Mouse (Mus musculus): ENCODE data around the gene Mblac1. TPM values are rescaled to one million over a fixed set of nuclear protein-coding genes. Genes with fewer than 3 reads are reported as not detected.
"Not testable (repeated sequence)": the region's sequence is repeated elsewhere in the genome, so short reads cannot be mapped to it uniquely, and the experiment has no call there.

Mblac1 gene
- polyA plus RNA-seq, 2 experiments from 2014 or later: 0.42 to 0.51 TPM

- ATAC-seq: not testable (repeated sequence)
Observed at GRCm38 (mm10) chr5:138216632-138217031, 22.5 kb downstream of the Mblac1 start.

GRCm38 (mm10) chr5:138219864-138220263 is 25.8 kb downstream of the Mblac1 start:
- no peak for ATAC-seq

- no peak for ATAC-seq
Observed at GRCm38 (mm10) chr5:138222111-138222510, 28.0 kb downstream of the Mblac1 start.

GRCm38 (mm10) chr5:138223287-138223686 is 29.2 kb downstream of the Mblac1 start:
- ATAC-seq: no peak

- ATAC-seq: no peak
Observed at GRCm38 (mm10) chr5:138225700-138226099, 31.6 kb downstream of the Mblac1 start, which contains the start of gene Nxpe5. Gene Nxpe5, plus strand, starts transcription at chr5:138225898.

GRCm38 (mm10) chr5:138226491-138226890 is 32.4 kb downstream of the Mblac1 start:
- no peak for ATAC-seq

- no peak for ATAC-seq
Observed at GRCm38 (mm10) chr5:138227367-138227766, 33.3 kb downstream of the Mblac1 start.

GRCm38 (mm10) chr5:138228026-138228425 is 33.9 kb downstream of the Mblac1 start:
- ATAC-seq: no peak

- ATAC-seq: no peak
Observed at GRCm38 (mm10) chr5:138229511-138229910, 35.4 kb downstream of the Mblac1 start.

GRCm38 (mm10) chr5:138233778-138234177 is 39.7 kb downstream of the Mblac1 start:
- no peak for ATAC-seq

- no peak for ATAC-seq
Observed at GRCm38 (mm10) chr5:138234224-138234623, 40.1 kb downstream of the Mblac1 start.

GRCm38 (mm10) chr5:138241511-138241910 is 47.4 kb downstream of the Mblac1 start:
- no peak for ATAC-seq

Other genes with a start within 250 kb of the Mblac1 start
- gene Gjc3, start 231.2 kb upstream of the Mblac1 start, polyA plus RNA-seq (2017; shearing (Covaris generic)): not detected
- under 1 TPM in 1 of 2 experiments, not detected in 1; 0.28 TPM for gene Azgp1, start 212.8 kb upstream of the Mblac1 start, polyA plus RNA-seq (2017; shearing (Covaris generic))
- not detected for gene Smok3a, start 173.1 kb upstream of the Mblac1 start, polyA plus RNA-seq (2017; shearing (Covaris generic))
- gene Smok3b, start 172.9 kb upstream of the Mblac1 start, polyA plus RNA-seq (2017; shearing (Covaris generic)): not detected
- gene Smok3c, start 141.1 kb upstream of the Mblac1 start, polyA plus RNA-seq (2017; shearing (Covaris generic)): not detected
- gene Zkscan1, start 109.2 kb upstream of the Mblac1 start, polyA plus RNA-seq (2017; shearing (Covaris generic)): 10 to 100 TPM; 10.9 to 11.8 TPM
- gene Zscan21, start 77.4 kb upstream of the Mblac1 start, polyA plus RNA-seq (2017; shearing (Covaris generic)): 10 to 100 TPM; 17.9 TPM
- gene Zfp113, start 38.6 kb upstream of the Mblac1 start, polyA plus RNA-seq (2017; shearing (Covaris generic)): 10 to 100 TPM; 13.4 to 13.5 TPM
- 100 to 1,000 TPM; 188 to 252 TPM for gene Cops6, start 33.2 kb upstream of the Mblac1 start, polyA plus RNA-seq (2017; shearing (Covaris generic))
- 1 to 10 TPM; 4.8 to 5.4 TPM for gene Ap4m1, start 22.3 kb upstream of the Mblac1 start, polyA plus RNA-seq (2017; shearing (Covaris generic))
- gene Mcm7, start 21.9 kb upstream of the Mblac1 start, polyA plus RNA-seq (2017; shearing (Covaris generic)): 10 to 100 TPM; 57.5 to 61.8 TPM
- gene Taf6, start 6.9 kb upstream of the Mblac1 start, polyA plus RNA-seq (2017; shearing (Covaris generic)): 10 to 100 TPM; 54.1 to 59.3 TPM
- gene Cnpy4, start 6.8 kb upstream of the Mblac1 start, polyA plus RNA-seq (2017; shearing (Covaris generic)): 10 to 100 TPM; 38.4 to 55.4 TPM
- gene Nxpe5, start 31.6 kb downstream of the Mblac1 start, polyA plus RNA-seq (2017; shearing (Covaris generic)): under 1 TPM; 0.16 to 0.18 TPM
- 100 to 1,000 TPM; 112 to 123 TPM for gene Lamtor4, start 61.2 kb downstream of the Mblac1 start, polyA plus RNA-seq (2017; shearing (Covaris generic))
- gene BC037034, start 69.7 kb downstream of the Mblac1 start, polyA plus RNA-seq (2017; shearing (Covaris generic)): 1 to 10 TPM; 3.9 to 4.7 TPM
- gene Gal3st4, start 78.5 kb downstream of the Mblac1 start, polyA plus RNA-seq (2017; shearing (Covaris generic)): under 1 TPM; 0.43 to 0.49 TPM
- gene Gm43720, start 85.6 kb downstream of the Mblac1 start, polyA plus RNA-seq (2017; shearing (Covaris generic)): not detected
- gene Gpc2, start 85.7 kb downstream of the Mblac1 start, polyA plus RNA-seq (2017; shearing (Covaris generic)): not detected
- gene Stag3, start 85.9 kb downstream of the Mblac1 start, polyA plus RNA-seq (2017; shearing (Covaris generic)): under 1 TPM; 0.13 to 0.62 TPM
- 10 to 100 TPM; 10.4 to 12.3 TPM for gene Pvrig, start 147.6 kb downstream of the Mblac1 start, polyA plus RNA-seq (2017; shearing (Covaris generic))
- gene Zfp157, start 247.2 kb downstream of the Mblac1 start, polyA plus RNA-seq (2017; shearing (Covaris generic)): 10 to 100 TPM; 14.6 to 18.4 TPM